ENCODE assay signal across 8 mouse cellular contexts in the genomic region with DNA sequence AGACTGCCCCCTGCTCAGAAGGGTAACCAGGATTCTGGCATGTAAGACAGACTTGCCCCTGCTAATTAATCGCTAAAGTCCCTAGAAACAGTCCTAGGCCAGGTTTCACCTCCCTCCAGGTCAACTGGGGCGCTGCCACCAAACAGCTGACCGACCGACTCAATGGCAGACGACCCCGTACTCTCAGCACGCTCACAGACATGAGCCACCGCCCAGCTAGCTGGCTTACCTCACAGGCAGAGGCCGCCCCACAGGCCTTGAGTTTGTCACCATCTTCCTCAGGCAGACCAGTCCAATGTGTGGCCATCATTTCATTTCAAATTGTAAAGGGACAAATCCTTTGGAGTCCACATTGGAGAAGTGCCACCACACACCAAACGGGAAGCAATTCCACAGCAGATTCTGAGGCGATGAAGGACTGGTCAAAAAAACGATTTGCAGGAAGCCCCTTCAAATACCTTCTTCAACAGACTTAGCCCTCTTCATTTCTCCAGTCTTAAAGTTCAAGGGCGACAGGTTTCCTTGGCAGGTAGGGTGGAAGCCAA. TPM values are rescaled to one million over a fixed set of nuclear protein-coding genes. Genes with fewer than 3 reads are reported as not detected.
A peak's percentile ranks its signal among the peaks of the same experiment; 100 is the strongest.
DNase-seq lines count a peak whose midpoint lies in the region; ATAC-seq lines count a peak whose summit lies in the region.

No protein-coding gene starts in this region.

- H3K9ac ChIP-seq in embryonic facial prominence, embryonic 12.5 days = peak overlapping the region; percentile 96
- H3K9ac ChIP-seq in heart, embryonic 14.5 days (ENCODE audit: low read length) = peak overlapping the region; percentile 99

- H3K36me3 ChIP-seq in embryonic facial prominence, embryonic 12.5 days = no peaks in the 10 kb centered on the region
- no peaks in the 10 kb centered on the region for H3K36me3 ChIP-seq in heart, embryonic 14.5 days (ENCODE audit: control insufficient read depth, insufficient read depth, low read length)
- H3K36me3 ChIP-seq in macrophage (ENCODE audit: inconsistent target) = no peaks in the 10 kb centered on the region

- no peak for ATAC-seq in embryonic facial prominence, embryonic 12.5 days (ENCODE audit: insufficient number of reproducible peaks, insufficient read depth, low FRiP score, low TSS enrichment)
- ATAC-seq in heart, embryonic 14.5 days (ENCODE audit: insufficient number of reproducible peaks, insufficient read depth, low FRiP score, low read depth) = no peak

- H3K9me3 ChIP-seq in embryonic facial prominence, embryonic 12.5 days = no peaks in the 10 kb centered on the region
- H3K9me3 ChIP-seq in heart, embryonic 14.5 days (ENCODE audit: control insufficient read depth, low read length) = no peaks in the 10 kb centered on the region

- under 1% methylated on average over 13 of the region's 13 CpGs for WGBS in embryonic facial prominence, embryonic 12.5 days
- WGBS in heart, embryonic 14.5 days = under 1% methylated on average over 13 of the region's 13 CpGs
- WGBS in macrophage (ENCODE audit: missing documents) = 30% methylated on average over 13 of the region's 13 CpGs

- H3K4me1 ChIP-seq in embryonic facial prominence, embryonic 12.5 days = peaks cover 30% of the 10 kb centered on the region
- H3K4me1 ChIP-seq in heart, embryonic 14.5 days (ENCODE audit: control insufficient read depth in 2 of 2, insufficient read depth in 2 of 2, low read length in 2 of 2) = peaks cover 15 to 43% of the 10 kb centered on the region in 2 experiments

- peaks cover 57% of the 10 kb centered on the region for H3K79me2 ChIP-seq in macrophage (ENCODE audit: inconsistent target)

- peak overlapping the region; percentile 99 for H3K27ac ChIP-seq in embryonic facial prominence, embryonic 12.5 days
- H3K27ac ChIP-seq in heart, embryonic 14.5 days (replicated peaks in 1 of 2; ENCODE audit: control insufficient read depth in 1 of 2, insufficient read depth in 1 of 2, low read depth in 2 of 2, low read length in 2 of 2) = peak overlapping the region; percentile 94 to 99
- H3K27ac ChIP-seq in macrophage = peak overlapping the region; percentile 29

- H3K4me3 ChIP-seq in embryonic facial prominence, embryonic 12.5 days = peak overlapping the region; percentile 85
- peak overlapping the region; percentile 72 to 95 for H3K4me3 ChIP-seq in heart, embryonic 14.5 days (ENCODE audit: control insufficient read depth in 1 of 2, insufficient read depth in 1 of 2, low read depth in 1 of 2, low read length in 2 of 2)
- H3K4me3 ChIP-seq in macrophage (ENCODE audit: inconsistent target) = peak overlapping the region; percentile 72

- no peaks in the 10 kb centered on the region for H3K27me3 ChIP-seq in embryonic facial prominence, embryonic 12.5 days
- no peaks in the 10 kb centered on the region for H3K27me3 ChIP-seq in heart, embryonic 14.5 days (ENCODE audit: control insufficient read depth, insufficient read depth, low read length)

- peak overlapping the region; percentile 83 for H3K4me2 ChIP-seq in embryonic facial prominence, embryonic 12.5 days (replicated peaks)
- peak overlapping the region; percentile 91 for H3K4me2 ChIP-seq in heart, embryonic 14.5 days (ENCODE audit: low read length)

- DNase-seq in kidney, adult 11 months = peak; percentile 30
- DNase-seq in kidney, adult 18-20 months = no peak
- peak; percentile 65 to 89 for DNase-seq in adrenal gland, adult (ENCODE audit: inconsistent age in 2 of 2, low spot score in 1 of 2)
- peak; percentile 26 to 52 for DNase-seq in kidney, postnatal 36 days
- peak; percentile 54 to 64 for DNase-seq in spleen, postnatal 10 days (ENCODE audit: low spot score in 2 of 2)

RNA-seq across cellular contexts. Expression of a gene that starts 1.5 kb away (rescaled TPM):
- 15.9 and 21.7 TPM in 2 replicates for polyA plus RNA-seq in embryonic facial prominence, embryonic 12.5 days (2016; fragmentation: Nextera tagmentation; extraction: Ambion mirVana)
- 27.4 and 28.0 TPM in 2 replicates for polyA plus RNA-seq in heart, embryonic 14.5 days (2014; fragmentation: Nextera tagmentation; extraction: Ambion mirVana)
- 100 to 1,000 TPM in 9 of 26 experiments, 10 to 100 TPM in 17; 48.2 to 171 (median 89.6) TPM for total RNA-seq in macrophage (2018; cell fraction: chromatin; rRNA removed)
- total RNA-seq in macrophage (2018; cell fraction: cytosol; rRNA removed) = 10 to 100 TPM; 21.1 to 34.3 (median 26.9) TPM
- 100 to 1,000 TPM in 2 of 26 experiments, 10 to 100 TPM in 24; 30.6 to 132 (median 55.8) TPM for total RNA-seq in macrophage (2018; cell fraction: nucleus; rRNA removed)
- polyA plus RNA-seq in macrophage (2018) = 18.4 to 26.0 TPM (median 22.5 TPM) in 3 replicates

Comparison
In these comparisons a context has a peak if more than half of its experiments do, and no peak if none do; other contexts are left out.
1. H3K27ac ChIP-seq: peak in every context shown above with its lines; median percentile 99 in embryonic facial prominence, embryonic 12.5 days; 96 in heart, embryonic 14.5 days; 29 in macrophage.